9 mouse cellular contexts compared by ENCODE assay signal in the genomic region with DNA sequence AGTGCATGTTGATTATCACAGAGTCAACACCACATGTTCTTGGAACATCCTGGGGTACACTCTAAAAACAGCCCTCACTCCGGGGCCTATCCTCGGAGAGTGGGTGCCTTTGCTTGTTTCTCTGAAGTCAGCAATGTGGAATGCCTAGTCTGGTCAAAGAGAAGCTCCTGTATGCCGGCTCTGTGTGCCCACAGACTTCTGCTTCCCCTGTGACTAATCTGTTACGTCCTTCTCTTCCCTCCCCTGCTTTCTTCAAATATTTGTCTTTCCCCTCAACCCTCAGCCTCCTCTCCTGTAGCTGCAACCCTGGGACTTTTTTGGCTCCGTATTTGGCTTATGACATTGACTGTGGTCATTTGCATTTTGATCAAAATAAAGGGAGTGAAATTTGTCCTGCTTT.
DNase-seq lines count a peak whose midpoint lies in the region; ATAC-seq and TF ChIP-seq lines count a peak whose summit lies in the region.
"Had no signal": no experiment of that assay in that cellular context is flagged by ENCODE, and none has a peak within 500 bp of the region (broad histone marks: within the 10 kb centered on the region; RNA-seq: fewer than 3 reads in every experiment).

No protein-coding gene starts in this region.

- H3K9ac ChIP-seq in hindbrain, postnatal 0 days (replicated peaks; ENCODE audit: low read length): no peak overlapping the region

- no peaks in the 10 kb centered on the region for H3K27me3 ChIP-seq in hindbrain, postnatal 0 days (ENCODE audit: insufficient read depth, low read length)
- no peaks in the 10 kb centered on the region for H3K27me3 ChIP-seq in forebrain, embryonic 10.5 days (ENCODE audit: poor library complexity, severe bottlenecking)

- H3K4me3 ChIP-seq in hindbrain, postnatal 0 days (ENCODE audit: low read length): no peak overlapping the region
- no peak overlapping the region for H3K4me3 ChIP-seq in forebrain, embryonic 10.5 days
- H3K4me3 ChIP-seq: erythroblast, embryonic 14.5 days had no signal

- 31% methylated on average over 5 of the region's 5 CpGs for WGBS in hindbrain, postnatal 0 days
- WGBS in forebrain, embryonic 10.5 days: 67% methylated on average over 5 of the region's 5 CpGs

- no peaks in the 10 kb centered on the region for H3K9me3 ChIP-seq in hindbrain, postnatal 0 days (ENCODE audit: low read length)
- H3K9me3 ChIP-seq in forebrain, embryonic 10.5 days: no peaks in the 10 kb centered on the region

- no peak for TF ChIP-seq CTCF in hindbrain, postnatal 0 days (IDR thresholded peaks at IDR 0.05; ENCODE audit: low read depth)

- peak overlapping the region; percentile 52; the same call in 1 of the 2 replicates for H3K27ac ChIP-seq in hindbrain, postnatal 0 days
- no peak overlapping the region for H3K27ac ChIP-seq in forebrain, embryonic 10.5 days

- H3K4me2 ChIP-seq in hindbrain, postnatal 0 days (ENCODE audit: low read depth, low read length): no peak overlapping the region

- no peaks in the 10 kb centered on the region for H3K36me3 ChIP-seq in hindbrain, postnatal 0 days (ENCODE audit: insufficient read depth, low read length)
- H3K36me3 ChIP-seq in forebrain, embryonic 10.5 days (replicated peaks): peaks cover 3% of the 10 kb centered on the region; the same call in 1 of the 2 replicates

- peak; percentile 36 for DNase-seq in adrenal gland, postnatal 10 days
- DNase-seq in adrenal gland, postnatal 25 days: no peak
- peak; percentile 11 for DNase-seq in ovary, adult 18-20 months (ENCODE audit: low spot score)
- no peak for DNase-seq in ovary, postnatal 10 days (ENCODE audit: low spot score)
- no peak for DNase-seq in hindbrain, postnatal 0 days (ENCODE audit: low spot score)
- DNase-seq in mesoderm, embryonic 11.5 days (ENCODE audit: low read depth, low spot score): peak; percentile 35
- DNase-seq in forebrain, embryonic 10.5 days (ENCODE audit: extremely low spot score, low spot score): no peak
- DNase-seq in kidney, postnatal 4 days: no peak

- no peaks in the 10 kb centered on the region; the same call in 1 of the 2 replicates for H3K4me1 ChIP-seq in hindbrain, postnatal 0 days (ENCODE audit: insufficient read depth, low read length)
- peaks cover 27% of the 10 kb centered on the region for H3K4me1 ChIP-seq in forebrain, embryonic 10.5 days

- no peak for ATAC-seq in hindbrain, postnatal 0 days

Comparison
In these comparisons a context has a peak if more than half of its experiments do, and no peak if none do; other contexts are left out.
1. DNase-seq: peak in adrenal gland, postnatal 10 days (single experiment), ovary, adult 18-20 months (single experiment) and mesoderm, embryonic 11.5 days (single experiment); none in adrenal gland, postnatal 25 days (single experiment), ovary, postnatal 10 days (single experiment), hindbrain, postnatal 0 days (single experiment), forebrain, embryonic 10.5 days (single experiment) and kidney, postnatal 4 days (0 of 2).